Mouse (Mus musculus) lung, postnatal 0 days (tissue): ENCODE results near the gene 2010111I01Rik.

Experiments used
- CTCF ChIP-seq: IDR thresholded peaks from 2 replicates; pipeline ENCODE4 v1.5.1; 2016; ENCODE audit warnings: antibody characterized with exemption, mild to moderate bottlenecking
- EP300 ChIP-seq: IDR thresholded peaks from 2 replicates; pipeline ENCODE4 v1.6.1; 2016; ENCODE audit warnings: antibody characterized with exemption, mild to moderate bottlenecking, control low read depth

- TF ChIP-seq CTCF: no peak
- no peak for TF ChIP-seq EP300
These were observed 395.6 kb downstream of the 2010111I01Rik start for GRCm38 (mm10) chr13:63360111-63360885.
